Mouse (Mus musculus): ENCODE results near the gene Scyl2. TPM values are rescaled to one million over a fixed set of nuclear protein-coding genes. Genes with fewer than 3 reads are reported as not detected.

Scyl2 gene
- polyA plus RNA-seq, 1 experiment = 21.3 TPM

- no peak for DNase-seq
- WGBS = 77% methylated on average over 1 of the region's 1 CpGs
- TF ChIP-seq POLR2A (IDR thresholded peaks at IDR 0.05; ENCODE audit: low read depth, low read length) (no peak), CTCF (conservative IDR thresholded peaks at IDR 0.05; ENCODE audit: insufficient read depth, insufficient read length, low read depth, low read length) (no peak)
- Histone ChIP-seq H3K27ac (ENCODE audit: insufficient read depth, low read depth, low read length) (no peak overlapping the region), H3K27me3 (replicated peaks; ENCODE audit: control insufficient read depth, insufficient read depth, low read length) (no peaks in the 10 kb centered on the region), H3K4me1 (ENCODE audit: control insufficient read depth, insufficient read depth, low read length) (no peaks in the 10 kb centered on the region), H3K4me3 (ENCODE audit: insufficient read depth, low read depth, low read length) (no peak overlapping the region), H3K36me3 (ENCODE audit: control insufficient read depth, insufficient read depth, low read length) (no peaks in the 10 kb centered on the region)
Observed at GRCm38 (mm10) chr10:89589877-89590276, 96.2 kb downstream of the Scyl2 start.

Other genes with a start within 250 kb of the Scyl2 start
- gene Gas2l3, start 242.3 kb downstream of the Scyl2 start, polyA plus RNA-seq (2012; rRNA removed) = 0.19 and 0.75 TPM in 2 replicates
- 49.6 and 59.2 TPM in 2 replicates for gene Nr1h4, start 152.7 kb downstream of the Scyl2 start, polyA plus RNA-seq (2012; rRNA removed)
- 0.01 and 0.08 TPM in 2 replicates for gene Slc17a8, start 65.0 kb downstream of the Scyl2 start, polyA plus RNA-seq (2012; rRNA removed)
- 1.7 and 3.0 TPM in 2 replicates for gene Actr6, start 46.0 kb upstream of the Scyl2 start, polyA plus RNA-seq (2012; rRNA removed)
- 24.3 and 25.9 TPM in 2 replicates for gene Uhrf1bp1l, start 58.7 kb upstream of the Scyl2 start, polyA plus RNA-seq (2012; rRNA removed)
- 0.69 and 1.3 TPM in 2 replicates for gene Anks1b, start 187.2 kb upstream of the Scyl2 start, polyA plus RNA-seq (2012; rRNA removed)

Data from kidney, adult 2 months (tissue).